Mouse (Mus musculus): ENCODE measurements around the gene Utp18. TPM values are rescaled to one million over a fixed set of nuclear protein-coding genes. Genes with fewer than 3 reads are reported as not detected.
A peak's percentile ranks its signal among the peaks of the same experiment; 100 is the strongest.
"Not testable (repeated sequence)": the region's sequence is repeated elsewhere in the genome, so short reads cannot be mapped to it uniquely, and the experiment has no call there.

Utp18 gene
- 31.6 and 35.8 TPM in 2 replicates for polyA plus RNA-seq (2015; fragmentation: Nextera tagmentation; extraction: Ambion mirVana)

- Histone ChIP-seq H3K27me3 (no peaks in the 10 kb centered on the region), H3K36me3 (peaks cover 9% of the 10 kb centered on the region), H3K4me2 (peak within 1 kb of the TSS; percentile 97), H3K9me3 (no peaks in the 10 kb centered on the region), H3K9ac (peak within 1 kb of the TSS; percentile 95), H3K27ac (replicated peaks) (peak within 1 kb of the TSS; percentile 95), H3K4me3 (peak within 1 kb of the TSS; percentile 99), H3K4me1 (replicated peaks) (peaks cover 57% of the 10 kb centered on the region)
- peak; percentile 96 for ATAC-seq (ENCODE audit: low read depth)
- WGBS: under 1% methylated on average over 75 of the region's 83 CpGs
Observed at GRCm38 (mm10) chr11:93885572-93886410, at the start of gene Utp18, which contains the start of gene Mbtd1. Gene Utp18, minus strand, starts transcription at chr11:93885766. Gene Mbtd1, plus strand, starts transcription at chr11:93885852.

GRCm38 (mm10) chr11:93929106-93929505 lies 43.5 kb upstream of the Utp18 start:
- H3K4me3 ChIP-seq: no peak overlapping the region
- no peak overlapping the region for H3K4me2 ChIP-seq
- no peaks in the 10 kb centered on the region for H3K4me1 ChIP-seq (replicated peaks)
- H3K9ac ChIP-seq: no peak overlapping the region
- H3K36me3 ChIP-seq: peaks cover 87% of the 10 kb centered on the region
- no peak for ATAC-seq (ENCODE audit: low read depth)
- no peak overlapping the region for H3K27ac ChIP-seq (replicated peaks)
- no peaks in the 10 kb centered on the region for H3K9me3 ChIP-seq
- H3K27me3 ChIP-seq: no peaks in the 10 kb centered on the region

DNA sequence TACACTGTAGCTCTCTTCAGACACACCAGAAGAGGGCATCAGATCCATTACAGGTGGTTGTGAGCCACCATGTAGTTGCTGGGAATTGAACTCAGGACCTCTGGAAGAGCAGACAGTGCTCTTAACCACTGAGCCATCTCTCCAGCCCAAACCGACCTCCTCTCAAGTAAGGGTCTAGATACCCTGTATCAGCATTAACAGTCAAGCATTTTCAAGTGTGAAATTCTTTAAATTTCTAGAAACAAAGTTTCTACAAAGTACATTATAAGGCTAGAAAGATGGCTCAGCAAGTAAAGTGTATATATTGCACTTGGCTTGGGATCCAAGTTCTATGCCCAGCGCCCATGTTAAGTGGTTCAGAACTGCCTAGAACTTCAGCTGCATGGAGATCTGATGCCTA lies 29.5 kb upstream of the Utp18 start:
- H3K4me3 ChIP-seq; H3K27me3 ChIP-seq; ATAC-seq (ENCODE audit: low read depth); H3K4me1 ChIP-seq (replicated peaks); H3K9me3 ChIP-seq; H3K9ac ChIP-seq; H3K27ac ChIP-seq (replicated peaks); H3K4me2 ChIP-seq: not testable (repeated sequence)
- WGBS: 92% methylated on average over 2 of the region's 2 CpGs
- H3K36me3 ChIP-seq: peaks cover 81% of the 10 kb centered on the region

- Histone ChIP-seq H3K9me3 (no peaks in the 10 kb centered on the region), H3K36me3 (peaks cover 78% of the 10 kb centered on the region), H3K27ac (replicated peaks) (no peak overlapping the region), H3K4me3 (no peak overlapping the region), H3K4me1 (replicated peaks) (no peaks in the 10 kb centered on the region), H3K4me2 (no peak overlapping the region), H3K9ac (no peak overlapping the region), H3K27me3 (no peaks in the 10 kb centered on the region)
- WGBS: 95% methylated on average over 3 of the region's 3 CpGs
- no peak for ATAC-seq (ENCODE audit: low read depth)
Observed at GRCm38 (mm10) chr11:93911603-93912002, 26.0 kb upstream of the Utp18 start.

DNA sequence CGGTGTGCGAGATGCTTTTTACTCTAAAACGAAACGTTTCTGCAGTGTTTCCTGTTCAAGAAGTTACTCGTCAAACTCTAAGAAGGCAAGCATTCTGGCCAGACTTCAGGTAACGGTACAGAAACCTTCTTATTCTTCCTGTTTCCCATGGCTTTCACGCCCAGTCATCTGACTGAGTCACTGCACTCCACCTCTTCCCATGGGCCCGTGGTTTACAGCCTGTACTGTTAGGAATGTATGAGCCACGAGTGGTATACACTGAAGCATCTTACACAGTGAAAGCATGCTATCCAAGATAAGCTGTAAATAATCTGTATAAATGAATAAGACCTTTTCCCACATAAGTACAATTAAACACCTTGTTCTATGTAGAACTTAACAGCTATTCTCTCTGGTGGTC lies 23.3 kb upstream of the Utp18 start:
- peaks cover 69% of the 10 kb centered on the region for H3K36me3 ChIP-seq
- H3K9me3 ChIP-seq: no peaks in the 10 kb centered on the region
- H3K4me2 ChIP-seq: no peak overlapping the region
- no peak for ATAC-seq (ENCODE audit: low read depth)
- 90% methylated on average over 9 of the region's 9 CpGs for WGBS
- H3K9ac ChIP-seq: no peak overlapping the region
- no peak overlapping the region for H3K4me3 ChIP-seq
- no peak overlapping the region for H3K27ac ChIP-seq (replicated peaks)
- H3K4me1 ChIP-seq (replicated peaks): no peaks in the 10 kb centered on the region
- H3K27me3 ChIP-seq: no peaks in the 10 kb centered on the region

GRCm38 (mm10) chr11:93907839-93908238 lies 22.3 kb upstream of the Utp18 start:
- Histone ChIP-seq H3K4me2 (no peak overlapping the region), H3K9me3 (no peaks in the 10 kb centered on the region), H3K36me3 (peaks cover 62% of the 10 kb centered on the region), H3K27me3 (no peaks in the 10 kb centered on the region), H3K4me1 (replicated peaks) (no peaks in the 10 kb centered on the region), H3K27ac (replicated peaks) (no peak overlapping the region), H3K4me3 (no peak overlapping the region), H3K9ac (no peak overlapping the region)
- 92% methylated on average over 3 of the region's 3 CpGs for WGBS
- ATAC-seq (ENCODE audit: low read depth): no peak

DNA sequence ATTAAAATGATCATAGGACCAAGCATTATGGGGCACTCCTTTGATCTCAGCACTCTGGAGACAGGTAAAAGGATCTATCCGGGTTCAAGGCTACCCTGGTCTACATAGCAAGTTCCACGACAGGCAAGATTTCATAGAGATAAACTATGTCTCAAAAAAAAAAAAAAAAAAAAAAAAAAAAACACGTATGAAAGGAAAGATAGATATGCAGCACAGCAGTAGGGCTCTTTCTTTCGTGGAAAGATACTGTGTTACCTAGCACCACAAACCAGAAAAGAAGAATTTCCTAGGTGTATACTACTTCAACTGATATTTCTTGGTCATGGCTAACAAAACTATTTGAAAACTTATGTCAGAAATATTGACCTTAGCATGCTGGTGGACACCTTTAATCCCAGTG lies 21.3 kb upstream of the Utp18 start:
- H3K27me3 ChIP-seq: no peaks in the 10 kb centered on the region
- no peak overlapping the region for H3K4me3 ChIP-seq
- no peak overlapping the region for H3K4me2 ChIP-seq
- no peaks in the 10 kb centered on the region for H3K4me1 ChIP-seq (replicated peaks)
- ATAC-seq (ENCODE audit: low read depth): no peak
- no peak overlapping the region for H3K27ac ChIP-seq (replicated peaks)
- 87% methylated on average over 3 of the region's 4 CpGs for WGBS
- no peak overlapping the region for H3K9ac ChIP-seq
- H3K9me3 ChIP-seq: no peaks in the 10 kb centered on the region
- peaks cover 55% of the 10 kb centered on the region for H3K36me3 ChIP-seq

DNA sequence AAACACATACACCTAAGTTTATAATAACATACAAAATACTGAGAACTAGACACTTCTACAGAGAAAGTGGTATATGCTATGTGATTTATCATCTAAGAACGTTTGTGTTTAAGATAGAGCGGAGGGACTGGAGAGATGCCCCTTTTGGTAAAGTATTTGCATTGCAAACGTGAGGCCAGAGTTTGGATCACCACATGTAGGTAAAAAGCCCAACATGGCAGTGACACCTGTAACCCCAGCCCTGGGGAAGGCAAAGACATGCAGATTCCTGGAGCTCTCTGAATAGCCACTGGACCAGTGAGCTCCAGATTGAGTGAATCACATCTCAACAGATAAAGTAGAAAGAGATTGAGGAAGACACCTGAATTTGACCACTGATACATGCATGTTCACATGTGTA lies 12.2 kb upstream of the Utp18 start:
- Histone ChIP-seq H3K9me3 (no peaks in the 10 kb centered on the region), H3K4me2 (no peak overlapping the region), H3K4me1 (replicated peaks) (no peaks in the 10 kb centered on the region), H3K9ac (no peak overlapping the region), H3K36me3 (peaks cover 8% of the 10 kb centered on the region; the same call in 1 of the 2 replicates), H3K4me3 (no peak overlapping the region), H3K27me3 (no peaks in the 10 kb centered on the region), H3K27ac (replicated peaks) (no peak overlapping the region)
- WGBS: 89% methylated on average over 3 of the region's 3 CpGs
- ATAC-seq (ENCODE audit: low read depth): no peak

DNA sequence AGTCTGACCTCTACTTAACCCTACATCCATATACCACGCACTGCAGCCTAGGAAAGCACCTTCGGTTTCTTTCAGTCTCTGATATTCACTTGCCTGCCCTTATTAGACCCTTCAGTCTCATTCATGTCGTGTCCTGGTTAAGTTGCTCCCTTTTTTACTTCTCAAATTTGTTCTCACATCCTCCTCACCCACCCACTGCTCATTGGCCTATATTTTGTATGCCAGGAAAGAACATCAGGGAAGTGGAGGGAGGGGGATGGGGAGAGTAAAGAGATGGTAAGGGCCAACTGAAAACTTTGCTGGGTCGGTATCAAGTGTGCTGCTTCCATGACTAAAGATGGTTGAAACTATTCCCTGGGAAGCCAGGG lies 1.5 kb upstream of the Utp18 start:
- no peaks in the 10 kb centered on the region for H3K27me3 ChIP-seq
- 7% methylated on average over 4 of the region's 4 CpGs for WGBS
- H3K9ac ChIP-seq: peak overlapping the region; percentile 95
- no peak for ATAC-seq (ENCODE audit: low read depth)
- H3K4me3 ChIP-seq: peak overlapping the region; percentile 99
- peaks cover 58% of the 10 kb centered on the region for H3K4me1 ChIP-seq (replicated peaks)
- no peaks in the 10 kb centered on the region for H3K9me3 ChIP-seq
- 0 out of 2 replicates have a peak overlapping the region, but pooled peaks have one; percentile 95 for H3K27ac ChIP-seq (replicated peaks)
- H3K36me3 ChIP-seq: peaks cover 4% of the 10 kb centered on the region; the same call in 1 of the 2 replicates
- H3K4me2 ChIP-seq: peak overlapping the region; percentile 97

DNA sequence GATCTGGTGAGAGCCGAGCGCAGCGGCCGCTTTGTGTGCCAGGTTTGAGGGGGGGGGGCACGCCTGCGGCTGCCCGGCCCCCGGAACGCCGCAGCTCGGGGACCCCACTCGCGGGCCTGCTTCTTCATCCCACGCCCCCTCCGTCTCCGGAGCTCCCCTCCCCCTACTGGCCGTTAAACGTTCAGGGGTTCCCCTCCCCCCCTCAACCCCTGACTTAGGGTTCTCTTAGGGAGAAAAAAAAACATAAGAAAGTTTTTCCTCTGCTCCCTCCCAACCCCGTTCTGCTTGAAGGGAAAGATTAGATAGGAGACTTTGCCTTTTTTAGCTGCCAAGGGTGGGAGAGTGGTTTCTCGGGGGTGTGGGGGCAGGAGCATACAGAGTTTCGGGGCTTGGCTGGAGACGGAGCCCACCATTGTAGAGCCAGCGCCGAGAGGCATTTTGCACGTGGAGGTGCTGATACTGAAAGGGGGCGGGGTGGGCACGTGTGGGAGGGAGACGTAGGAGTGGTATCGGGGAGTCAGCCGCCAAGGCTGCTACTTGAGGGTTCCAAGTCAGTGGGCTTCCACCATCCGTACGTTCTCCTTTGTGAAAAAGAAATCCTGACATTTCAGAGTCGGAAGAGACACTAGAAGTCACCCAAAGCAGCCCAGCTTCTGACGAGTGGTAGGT lies 979 bp upstream of the Utp18 start:
- Histone ChIP-seq H3K9me3 (no peaks in the 10 kb centered on the region), H3K27me3 (no peaks in the 10 kb centered on the region), H3K4me1 (replicated peaks) (peaks cover 58% of the 10 kb centered on the region), H3K27ac (replicated peaks) (peak overlapping the region; percentile 95), H3K4me2 (peak overlapping the region; percentile 97), H3K9ac (peak overlapping the region; percentile 95), H3K36me3 (peaks cover 4% of the 10 kb centered on the region; the same call in 1 of the 2 replicates), H3K4me3 (peak overlapping the region; percentile 99)
- WGBS: under 1% methylated on average over 34 of the region's 34 CpGs
- ATAC-seq (ENCODE audit: low read depth): no peak

- peaks cover 17% of the 10 kb centered on the region for H3K36me3 ChIP-seq
- no peaks in the 10 kb centered on the region for H3K27me3 ChIP-seq
- H3K27ac ChIP-seq (replicated peaks): peak overlapping the region; percentile 95
- peak overlapping the region; percentile 89 for H3K9ac ChIP-seq
- H3K4me1 ChIP-seq (replicated peaks): peaks cover 50% of the 10 kb centered on the region
- peak; percentile 44 for ATAC-seq (ENCODE audit: low read depth)
- under 1% methylated on average over 70 of the region's 81 CpGs for WGBS
- H3K9me3 ChIP-seq: no peaks in the 10 kb centered on the region
- peak overlapping the region; percentile 79 for H3K4me2 ChIP-seq
- peak overlapping the region; percentile 99 for H3K4me3 ChIP-seq
Observed at GRCm38 (mm10) chr11:93884901-93885571, 530 bp downstream of the Utp18 start.

- no peak overlapping the region; the same call in 1 of the 2 replicates for H3K27ac ChIP-seq (replicated peaks)
Observed at GRCm38 (mm10) chr11:93884068-93884467, 1.5 kb downstream of the Utp18 start.

More at GRCm38 (mm10) chr11:93884068-93884467, 1.5 kb downstream of the Utp18 start:
- Histone ChIP-seq H3K4me1 (replicated peaks) (peaks cover 41% of the 10 kb centered on the region), H3K9me3 (no peaks in the 10 kb centered on the region), H3K4me2 (peak overlapping the region; percentile 79), H3K4me3 (peak overlapping the region; percentile 99), H3K9ac (peak overlapping the region; percentile 89), H3K27me3 (no peaks in the 10 kb centered on the region), H3K36me3 (peaks cover 26% of the 10 kb centered on the region)
- ATAC-seq (ENCODE audit: low read depth): no peak
- 94% methylated on average over 4 of the region's 4 CpGs for WGBS
